25 mouse cellular contexts compared by ENCODE assay signal in the genomic region with DNA sequence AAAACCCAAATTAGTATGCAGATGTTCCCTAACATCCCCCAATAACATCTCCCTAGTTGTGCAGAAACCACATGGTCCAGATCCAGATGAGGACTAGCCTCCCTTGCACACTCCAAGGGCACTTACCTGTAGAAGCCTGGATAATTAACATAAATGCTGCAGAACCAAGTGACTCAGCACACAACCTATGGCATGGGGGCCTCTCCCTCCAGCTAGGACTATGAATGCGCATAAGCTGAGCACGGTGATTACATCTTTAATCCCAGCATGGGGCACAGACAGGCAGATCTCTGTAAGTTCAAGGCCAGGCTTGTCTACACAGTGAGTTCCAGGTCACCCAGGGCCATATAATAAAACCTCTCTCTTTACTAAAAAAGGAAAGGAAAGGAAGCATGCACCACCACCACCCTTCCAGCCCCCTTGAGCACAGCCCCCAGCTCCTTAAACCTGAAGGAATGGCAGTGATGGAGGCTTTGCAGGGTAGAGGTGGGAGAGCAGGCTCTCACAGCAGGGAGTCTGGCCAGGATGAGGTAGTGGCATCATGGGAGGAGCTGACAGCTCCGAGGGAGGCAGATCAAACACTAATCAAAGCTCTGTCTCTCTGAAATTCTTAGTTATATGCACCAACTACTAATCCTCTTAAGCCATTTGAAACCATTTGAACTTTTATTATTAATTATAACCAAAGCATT. TPM values are rescaled to one million over a fixed set of nuclear protein-coding genes. Genes with fewer than 3 reads are reported as not detected.
A peak's percentile ranks its signal among the peaks of the same experiment; 100 is the strongest.
DNase-seq lines count a peak whose midpoint lies in the region; ATAC-seq and TF ChIP-seq lines count a peak whose summit lies in the region.
"Had no signal": no experiment of that assay in that cellular context is flagged by ENCODE, and none has a peak within 500 bp of the region (broad histone marks: within the 10 kb centered on the region; RNA-seq: fewer than 3 reads in every experiment).

No protein-coding gene starts in this region.

- no peak overlapping the region for H3K4me3 ChIP-seq in ES-E14 (ENCODE audit: insufficient read depth in 1 of 2, low read depth in 1 of 2, low read length in 2 of 2, poor library complexity in 1 of 2, severe bottlenecking in 1 of 2)
- H3K4me3 ChIP-seq in stomach, postnatal 0 days (ENCODE audit: low read depth, low read length): no peak overlapping the region
- H3K4me3 ChIP-seq in lung, adult 2 months (replicated peaks; ENCODE audit: extremely low read depth, low read depth, low read length): no peak overlapping the region
- H3K4me3 ChIP-seq in hindbrain, embryonic 12.5 days: no peak overlapping the region
- H3K4me3 ChIP-seq: embryonic facial prominence, embryonic 13.5 days; embryonic facial prominence, embryonic 15.5 days; erythroblast, embryonic 14.5 days; forebrain, embryonic 10.5 days; forebrain, embryonic 12.5 days had no signal

- in situ Hi-C loops in ES-E14 (cut with MboI; ENCODE audit: low sequenced_read_pairs in 2 of 2, unreplicated experiment in 2 of 2): no loop called here

- no peak overlapping the region for H3K9ac ChIP-seq in ES-E14 (ENCODE audit: insufficient read depth, low read depth, low read length, poor library complexity, severe bottlenecking)
- no peak overlapping the region for H3K9ac ChIP-seq in stomach, postnatal 0 days (ENCODE audit: low read length)
- no peak overlapping the region for H3K9ac ChIP-seq in hindbrain, embryonic 12.5 days
- H3K9ac ChIP-seq: embryonic facial prominence, embryonic 13.5 days; embryonic facial prominence, embryonic 15.5 days; forebrain, embryonic 12.5 days had no signal

- peak; percentile 79 for DNase-seq in ES-CJ7 (ENCODE audit: low read depth, low spot score)
- DNase-seq in ES-E14 (ENCODE audit: low read depth, low spot score): no peak
- peak; percentile 63 for DNase-seq in ZHBTc4 (ENCODE audit: low read depth, low spot score)
- DNase-seq in stomach, postnatal 0 days (ENCODE audit: low spot score): no peak
- DNase-seq in lung, adult 2 months: no peak
- no peak for DNase-seq in left cerebral cortex, adult 9 months (ENCODE audit: low spot score in 2 of 2)
- DNase-seq: adrenal gland, adult 2 months; adrenal gland, postnatal 10 days; adrenal gland, postnatal 25 days; cerebellum, adult 11 months; cerebellum, adult 18-20 months; cerebellum, adult 8-10 months; cerebellum, adult 9-11 months; cerebellum, postnatal 14 days; cerebellum, postnatal 36 days; embryo, embryonic 11 days had no signal

- WGBS in stomach, postnatal 0 days: 58% methylated on average over 3 of the region's 3 CpGs
- 82% methylated on average over 3 of the region's 3 CpGs for whole genome bisulfite sequencing in lung, adult 2 months
- 47% methylated on average over 3 of the region's 3 CpGs for WGBS in hindbrain, embryonic 12.5 days

- no peaks in the 10 kb centered on the region for H3K27me3 ChIP-seq in stomach, postnatal 0 days (ENCODE audit: control insufficient read depth, insufficient read depth, low read length)
- no peaks in the 10 kb centered on the region for H3K27me3 ChIP-seq in hindbrain, embryonic 12.5 days
- H3K27me3 ChIP-seq: embryonic facial prominence, embryonic 13.5 days; embryonic facial prominence, embryonic 15.5 days; forebrain, embryonic 12.5 days had no signal

- H3K36me3 ChIP-seq in ES-E14 (ENCODE audit: control insufficient read depth, insufficient read depth, low read length, poor library complexity, severe bottlenecking): no peaks in the 10 kb centered on the region
- no peaks in the 10 kb centered on the region for H3K36me3 ChIP-seq in stomach, postnatal 0 days (ENCODE audit: control insufficient read depth, insufficient read depth, low read length)
- no peaks in the 10 kb centered on the region for H3K36me3 ChIP-seq in hindbrain, embryonic 12.5 days
- H3K36me3 ChIP-seq: embryonic facial prominence, embryonic 13.5 days; embryonic facial prominence, embryonic 15.5 days; forebrain, embryonic 10.5 days; forebrain, embryonic 12.5 days had no signal

- TF ChIP-seq POLR2A in lung, adult 2 months (IDR thresholded peaks at IDR 0.05; ENCODE audit: borderline replicate concordance, extremely low read depth, low read depth, low read length): no peak

- 0 out of 2 replicates have a peak, but pooled peaks have one; percentile 53 for ATAC-seq in stomach, postnatal 0 days (ENCODE audit: low FRiP score, low TSS enrichment)
- no peak for ATAC-seq in hindbrain, embryonic 12.5 days (ENCODE audit: low FRiP score)
- ATAC-seq: forebrain, embryonic 14.5 days; forebrain, embryonic 16.5 days had no signal

- no peak for TF ChIP-seq CTCF in stomach, postnatal 0 days (IDR thresholded peaks at IDR 0.05; ENCODE audit: low read depth)
- TF ChIP-seq CTCF in lung, adult 2 months (IDR thresholded peaks at IDR 0.05; ENCODE audit: insufficient read depth, low read length): no peak

- TF ChIP-seq EP300 in stomach, postnatal 0 days (optimal IDR thresholded peaks at IDR 0.05): no peak

- no peaks in the 10 kb centered on the region for H3K9me3 ChIP-seq in ES-E14 (ENCODE audit: control insufficient read depth, insufficient read depth, low read depth, low read length)
- H3K9me3 ChIP-seq in stomach, postnatal 0 days (ENCODE audit: control insufficient read depth, low read length): no peaks in the 10 kb centered on the region
- no peaks in the 10 kb centered on the region for H3K9me3 ChIP-seq in hindbrain, embryonic 12.5 days (replicated peaks)
- H3K9me3 ChIP-seq: embryonic facial prominence, embryonic 13.5 days; embryonic facial prominence, embryonic 15.5 days; forebrain, embryonic 10.5 days; forebrain, embryonic 12.5 days had no signal

- H3K27ac ChIP-seq in ES-E14 (ENCODE audit: insufficient read depth, low read depth, low read length, poor library complexity, severe bottlenecking): no peak overlapping the region
- H3K27ac ChIP-seq in stomach, postnatal 0 days (replicated peaks): no peak overlapping the region
- H3K27ac ChIP-seq in hindbrain, embryonic 12.5 days: no peak overlapping the region
- H3K27ac ChIP-seq: embryonic facial prominence, embryonic 13.5 days; forebrain, embryonic 10.5 days; forebrain, embryonic 12.5 days had no signal

- peaks cover 6 to 19% of the 10 kb centered on the region in 2 experiments; a peak in 2 of 4 replicates for H3K4me1 ChIP-seq in ES-E14 (ENCODE audit: control insufficient read depth in 2 of 2, insufficient read depth in 2 of 2, low read length in 2 of 2, poor library complexity in 1 of 2)
- H3K4me1 ChIP-seq in stomach, postnatal 0 days (replicated peaks; ENCODE audit: control insufficient read depth, insufficient read depth): 0 out of 2 replicates have a peak, but pooled peaks cover 3% of the 10 kb centered on the region
- H3K4me1 ChIP-seq in lung, adult 2 months (ENCODE audit: control insufficient read depth, insufficient read depth, low read length): peaks cover 13% of the 10 kb centered on the region; the same call in 1 of the 2 replicates
- H3K4me1 ChIP-seq in hindbrain, embryonic 12.5 days: peaks cover 2% of the 10 kb centered on the region; the same call in 1 of the 2 replicates

- no peak overlapping the region for H3K4me2 ChIP-seq in stomach, postnatal 0 days (replicated peaks; ENCODE audit: low read depth)
- H3K4me2 ChIP-seq in hindbrain, embryonic 12.5 days (replicated peaks): no peak overlapping the region
- H3K4me2 ChIP-seq: embryonic facial prominence, embryonic 13.5 days; embryonic facial prominence, embryonic 15.5 days; forebrain, embryonic 12.5 days had no signal

TF ChIP-seq in ES-E14, 5 proteins besides CTCF, POLR2A, EP300 and RAD21:
- no peak for TF ChIP-seq ZC3H11A (IDR thresholded peaks at IDR 0.05; ENCODE audit: borderline replicate concordance, low read depth, low read length)
- TF ChIP-seq MAFK (IDR thresholded peaks at IDR 0.05; ENCODE audit: insufficient read depth, low read depth, low read length): 0 out of 2 replicates have a peak, but pooled peaks have one; percentile 48
TF ChIP-seq in ES-E14: peak in this region for 1.

RNA-seq across cellular contexts. Expression of gene Magi1, which starts 18.3 kb away (rescaled TPM):
- 14.6 and 17.4 TPM in 2 replicates for total RNA-seq in ES-E14 (2012; rRNA removed)
- polyA plus RNA-seq in stomach, postnatal 0 days (2015; fragmentation: Nextera tagmentation; extraction: Ambion mirVana): 4.4 and 5.2 TPM in 2 replicates
- 9.4 and 12.3 TPM in 2 replicates for polyA plus RNA-seq in lung, adult 2 months (2012; rRNA removed)
- 27.7 and 35.9 TPM in 2 replicates for polyA plus RNA-seq in hindbrain, embryonic 12.5 days (2016; fragmentation: Nextera tagmentation; extraction: Ambion mirVana)
- total RNA-seq: MEL had no signal

Comparison
In these comparisons a context has a peak if more than half of its experiments do, and no peak if none do; other contexts are left out.
1. DNase-seq: peak in ES-CJ7 (single experiment) and ZHBTc4 (single experiment); none in ES-E14 (single experiment), stomach, postnatal 0 days (single experiment), lung, adult 2 months (single experiment) and left cerebral cortex, adult 9 months (0 of 2).